Mouse (Mus musculus): ENCODE measurements at regions not wholly inside any gene's neighbourhood (a gene's known extent, or its start where the extent isn't known, plus 50 kb on each side); places are given as distances from the start of the nearest gene placed in this dataset.

DNA sequence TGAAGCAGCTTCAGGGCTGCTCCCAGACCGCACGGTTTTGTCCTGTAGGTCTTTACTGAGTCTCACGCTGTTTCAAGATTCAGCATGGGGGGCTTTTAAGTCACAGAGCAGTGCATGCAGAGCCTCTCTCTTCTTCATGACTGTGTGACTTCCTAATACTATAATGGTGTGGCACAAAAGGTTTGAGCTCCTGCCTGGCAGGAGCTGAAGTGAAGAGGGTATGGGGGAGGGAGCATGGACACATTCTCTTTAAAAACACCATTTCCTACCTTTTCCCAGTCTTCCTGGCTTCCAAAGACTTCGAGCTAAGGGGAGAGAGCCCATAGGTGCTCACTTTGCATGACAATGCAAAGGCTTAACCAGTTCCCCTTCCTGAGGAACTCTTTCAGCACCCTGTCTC lies 934.9 kb upstream of the Gm5150 start:
- no peak for DNase-seq (ENCODE audit: low read depth, low spot score)

GRCm38 (mm10) chr3:16939533-16939932 lies 933.3 kb upstream of the Gm5150 start:
- no peak for DNase-seq (ENCODE audit: low read depth, low spot score)

DNA sequence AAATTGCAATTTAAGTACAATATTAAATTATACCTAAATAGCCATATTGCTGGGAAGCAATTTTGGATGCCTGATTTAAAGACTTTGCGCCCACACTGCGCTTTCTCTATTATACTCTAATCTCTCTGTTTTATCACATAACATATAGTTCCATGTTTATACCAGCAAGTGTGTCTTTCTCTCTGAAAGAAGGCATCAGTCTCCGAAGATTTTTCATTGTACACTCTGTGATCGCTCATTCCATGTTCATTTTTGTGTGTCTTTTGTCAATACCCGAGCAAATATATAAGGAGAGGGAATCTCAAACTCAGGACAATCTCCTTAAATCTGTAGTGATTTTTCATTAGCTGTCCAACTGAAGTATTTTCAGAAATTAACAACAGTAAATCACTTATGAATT lies 932.9 kb upstream of the Gm5150 start:
- DNase-seq (ENCODE audit: low read depth, low spot score), result no peak

DNA sequence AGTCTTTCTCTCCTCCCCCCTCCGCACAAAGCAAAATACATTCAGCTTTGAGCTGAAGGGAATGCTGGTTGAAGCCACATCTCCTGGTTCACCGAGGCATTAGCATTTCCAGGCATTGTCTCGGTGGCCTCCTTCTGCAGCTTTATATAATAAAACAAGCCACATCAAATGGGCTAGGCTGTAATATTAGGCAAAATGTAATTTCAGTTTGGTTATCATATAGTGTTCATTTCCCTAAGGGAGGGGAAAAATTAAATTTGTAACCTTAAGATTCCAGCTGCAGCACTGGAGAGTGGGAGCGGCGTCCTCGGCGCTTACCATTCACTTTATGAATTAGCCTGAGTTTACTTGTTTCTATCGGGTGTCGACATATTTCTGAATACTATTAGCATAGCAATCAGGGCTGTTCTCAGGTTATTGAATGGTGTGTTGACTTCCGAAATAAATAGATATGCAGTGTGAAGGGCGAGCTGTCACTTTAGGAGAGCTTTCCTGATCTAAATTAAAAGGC lies 932.3 kb upstream of the Gm5150 start:
- no peak for DNase-seq (ENCODE audit: low read depth, low spot score)

DNA sequence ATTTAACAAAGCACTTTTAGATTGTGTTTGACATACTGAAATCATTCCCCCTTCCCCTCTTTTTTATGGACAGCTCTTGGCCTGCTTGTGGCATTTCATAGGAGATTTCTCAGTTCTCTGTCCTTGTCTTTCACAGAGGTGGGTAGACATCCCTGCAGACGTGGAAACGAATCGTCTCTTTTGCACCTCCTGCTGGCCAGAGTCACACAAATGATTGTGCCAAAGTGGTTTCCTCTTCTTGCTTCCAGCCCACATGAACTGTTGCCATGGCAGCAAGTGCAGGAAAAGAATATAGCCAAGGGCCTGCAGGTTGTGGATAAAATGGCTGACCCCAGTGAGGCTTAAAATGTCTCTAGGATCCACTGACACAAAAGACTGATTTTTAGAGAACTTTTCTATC lies 924.1 kb upstream of the Gm5150 start:
- peak; percentile 1 for DNase-seq (ENCODE audit: low read depth, low spot score)

- DNase-seq (ENCODE audit: low read depth, low spot score), result no peak
These were observed 923.6 kb upstream of the Gm5150 start for GRCm38 (mm10) chr3:16929846-16930245.

DNA sequence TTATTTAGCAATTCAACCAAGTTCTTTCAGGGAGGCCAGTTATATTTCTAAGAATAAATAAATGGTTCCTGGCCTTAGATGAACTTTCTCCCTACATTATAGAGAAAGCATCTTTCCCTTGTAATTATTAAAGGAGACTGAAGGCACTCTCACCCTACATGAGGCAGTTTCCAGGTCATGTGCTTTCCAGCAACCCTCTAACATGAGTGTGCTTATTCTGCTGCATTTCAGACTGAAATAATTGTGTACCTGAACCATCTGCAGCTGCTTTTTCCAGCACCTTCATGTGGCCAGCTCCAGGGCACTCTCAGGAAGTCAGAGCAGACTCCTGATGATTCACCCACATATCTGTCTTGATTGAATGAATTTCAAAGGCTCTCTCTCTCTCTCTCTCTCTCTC lies 917.8 kb upstream of the Gm5150 start:
- DNase-seq (ENCODE audit: low read depth, low spot score), result no peak

DNA sequence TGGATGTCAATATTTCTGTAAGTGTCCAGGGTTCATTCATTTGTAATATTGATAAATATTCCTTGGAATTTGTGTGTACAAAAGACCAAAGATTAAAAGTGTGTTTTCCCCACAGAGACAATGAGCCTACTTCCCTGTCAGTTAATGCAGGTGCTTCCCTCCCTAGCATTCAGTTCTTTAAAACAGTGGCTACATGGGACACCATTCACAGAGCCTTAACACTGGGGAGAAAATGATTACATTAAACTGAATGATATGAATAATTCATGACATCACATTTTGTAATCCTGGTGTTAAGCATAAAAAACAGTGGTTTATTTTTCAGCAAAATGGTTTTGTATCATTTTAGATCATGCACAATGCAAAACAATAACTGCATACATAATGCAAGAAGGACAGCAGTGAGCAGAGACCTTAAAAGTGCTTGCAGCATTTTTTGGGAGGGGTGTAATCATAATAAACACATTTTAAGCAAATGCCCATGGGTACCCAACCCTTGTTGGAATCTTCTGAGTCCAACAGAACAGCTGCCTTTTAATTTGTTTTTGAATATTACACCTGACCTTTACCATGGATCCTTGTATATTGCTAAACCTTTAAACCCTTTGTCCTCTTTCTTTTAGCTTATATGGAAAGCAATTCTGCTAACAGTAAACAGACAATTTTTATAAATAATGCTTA lies 917.1 kb upstream of the Gm5150 start:
- DNase-seq (ENCODE audit: low read depth, low spot score), result no peak

- DNase-seq (ENCODE audit: low read depth, low spot score), result no peak
These were observed 915.1 kb upstream of the Gm5150 start for GRCm38 (mm10) chr3:16921330-16921729.

DNA sequence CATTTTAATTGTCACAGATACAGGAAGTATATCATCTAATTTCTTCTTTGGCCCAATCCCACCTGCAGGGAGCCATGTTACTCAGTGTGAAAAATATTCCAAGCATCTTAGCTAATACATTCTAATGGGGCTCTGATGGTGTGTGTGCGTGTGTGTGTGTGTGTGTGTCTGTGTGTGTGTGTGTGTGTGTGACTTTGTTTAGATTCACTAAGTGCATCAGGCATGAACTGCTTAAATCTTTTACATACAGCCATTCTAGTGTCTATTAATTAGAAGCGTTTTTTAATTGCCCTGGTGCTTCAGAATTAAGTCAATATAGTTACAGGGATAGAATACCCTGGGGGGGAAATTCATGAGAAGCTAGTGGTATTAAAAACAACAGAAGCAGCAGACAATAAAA lies 912.1 kb upstream of the Gm5150 start:
- DNase-seq (ENCODE audit: low read depth, low spot score), result no peak

- DNase-seq (ENCODE audit: low read depth, low spot score), result no peak
These were observed 909.8 kb upstream of the Gm5150 start for GRCm38 (mm10) chr3:16916072-16916403.

GRCm38 (mm10) chr3:16915389-16916071 lies 909.3 kb upstream of the Gm5150 start:
- no peak for DNase-seq (ENCODE audit: low read depth, low spot score)

GRCm38 (mm10) chr3:16888132-16888531 lies 881.9 kb upstream of the Gm5150 start:
- no peak for DNase-seq (ENCODE audit: low read depth, low spot score)

DNA sequence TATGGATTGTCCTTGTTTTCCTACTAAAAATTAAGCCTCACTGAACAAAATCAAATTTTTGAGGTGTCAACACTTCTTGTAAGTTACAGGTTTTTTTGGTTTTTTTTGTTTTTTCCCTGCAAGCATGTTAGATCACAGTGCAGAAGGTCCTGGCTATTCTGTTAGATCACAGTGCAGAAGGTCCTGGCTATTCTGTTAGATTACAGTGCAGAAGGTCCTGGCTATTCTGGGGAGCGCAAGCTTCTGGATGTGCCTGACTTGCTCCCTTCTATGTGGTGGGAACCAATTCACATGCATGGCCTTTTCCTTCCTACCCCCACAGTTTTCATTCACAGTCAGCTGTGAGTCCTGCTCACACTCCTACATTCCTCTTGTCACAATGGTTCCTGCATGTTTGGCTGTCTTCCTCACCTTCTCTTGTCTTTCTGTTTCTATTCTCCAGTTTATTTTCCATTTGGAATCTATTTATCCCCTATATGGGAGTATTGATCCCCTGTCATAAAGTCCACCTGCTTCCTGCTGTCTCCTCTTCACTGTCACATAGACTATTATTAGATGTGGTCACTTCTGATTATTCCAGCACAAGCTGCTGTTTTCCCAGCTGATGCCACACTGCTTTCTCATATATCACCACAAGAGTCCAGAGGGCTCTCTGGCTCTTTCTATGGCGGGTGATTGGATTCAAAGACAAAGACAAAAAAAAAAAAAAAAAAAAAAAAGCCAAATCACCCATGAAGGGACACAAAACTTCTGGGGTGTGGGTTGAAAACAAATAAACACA lies 866.3 kb upstream of the Gm5150 start:
- no peak for DNase-seq (ENCODE audit: low read depth, low spot score)

DNA sequence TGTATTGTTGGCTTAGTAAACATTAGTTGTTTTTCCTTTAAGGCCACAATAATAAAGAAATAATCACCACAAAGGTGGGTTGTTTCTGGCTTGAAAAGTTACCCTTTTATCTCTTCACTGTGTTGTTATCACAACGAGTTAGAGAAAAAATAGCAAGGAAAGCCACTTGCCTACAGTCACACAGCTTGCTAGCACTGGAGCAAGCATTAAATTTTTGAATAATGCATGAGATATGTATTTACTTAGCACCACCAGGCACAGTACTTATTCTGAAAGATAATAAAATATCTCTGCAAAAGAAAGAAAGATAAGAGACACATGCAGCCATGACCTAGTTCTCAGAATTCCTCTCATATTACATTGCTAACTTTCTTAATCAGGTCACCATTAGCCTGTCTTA lies 853.8 kb upstream of the Gm5150 start:
- no peak for DNase-seq (ENCODE audit: low read depth, low spot score)

DNA sequence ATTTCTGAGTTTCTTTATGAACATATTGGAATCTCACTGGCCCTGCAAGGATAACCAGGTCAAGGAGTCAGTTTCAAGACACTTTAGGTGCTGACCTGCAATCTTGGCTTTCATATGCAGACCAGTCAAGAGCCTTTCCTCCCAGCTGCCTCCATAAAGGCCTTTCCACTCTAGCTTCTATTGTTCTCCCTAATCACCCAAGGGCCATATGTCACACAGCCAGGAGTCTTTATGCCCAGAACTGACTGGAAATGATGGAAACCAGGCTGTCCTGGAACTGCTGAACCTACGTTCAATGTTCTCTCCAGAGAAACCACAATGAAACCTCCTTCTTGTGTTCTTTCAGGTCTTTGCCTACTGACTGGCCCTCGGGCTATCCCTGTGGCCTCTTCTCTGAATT lies 852.7 kb upstream of the Gm5150 start:
- no peak for DNase-seq (ENCODE audit: low read depth, low spot score)

- DNase-seq (ENCODE audit: low read depth, low spot score), result no peak
These were observed 849.0 kb upstream of the Gm5150 start for GRCm38 (mm10) chr3:16855251-16855650.

DNA sequence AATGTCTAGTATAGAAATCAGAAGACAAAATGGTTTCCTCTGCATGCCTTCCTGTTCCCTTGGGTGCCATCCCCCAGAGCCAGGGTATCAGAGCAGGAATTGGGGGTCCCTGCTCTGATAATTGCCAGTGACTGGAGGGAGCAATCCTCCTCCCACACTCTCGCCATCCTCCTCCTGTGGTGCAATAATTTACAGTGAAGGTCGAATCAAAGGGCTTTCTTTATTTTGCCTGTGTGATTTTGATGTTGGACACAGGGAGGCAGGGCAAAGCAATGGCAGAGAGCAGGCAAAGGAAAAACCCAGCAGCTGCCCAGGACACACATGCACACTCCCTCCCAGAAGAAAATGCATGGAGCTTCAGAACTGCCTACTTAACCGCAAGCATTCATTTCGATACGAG lies 847.8 kb upstream of the Gm5150 start:
- no peak for DNase-seq (ENCODE audit: low read depth, low spot score)

GRCm38 (mm10) chr3:16846785-16847520 lies 840.7 kb upstream of the Gm5150 start:
- DNase-seq (ENCODE audit: low read depth, low spot score), result no peak

DNA sequence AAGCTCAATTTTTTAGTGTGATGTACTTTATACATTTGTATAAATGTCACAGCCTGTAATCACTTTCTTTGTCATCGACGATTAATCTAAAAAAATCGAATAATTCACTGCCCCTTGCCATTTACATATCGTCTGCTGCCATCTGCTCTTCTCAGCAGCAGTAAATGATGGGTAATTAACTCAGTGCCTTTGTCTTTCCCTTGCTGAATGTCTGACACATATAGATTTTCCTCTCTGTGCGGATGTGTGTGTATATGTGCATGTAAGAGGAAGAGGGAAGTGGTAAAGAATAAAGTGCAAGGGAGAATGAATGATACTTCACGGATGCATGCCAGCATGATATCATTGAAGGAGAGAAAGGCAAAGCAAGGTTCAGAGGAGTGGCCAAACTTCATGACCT lies 814.3 kb upstream of the Gm5150 start:
- no peak for DNase-seq (ENCODE audit: low read depth, low spot score)

DNA sequence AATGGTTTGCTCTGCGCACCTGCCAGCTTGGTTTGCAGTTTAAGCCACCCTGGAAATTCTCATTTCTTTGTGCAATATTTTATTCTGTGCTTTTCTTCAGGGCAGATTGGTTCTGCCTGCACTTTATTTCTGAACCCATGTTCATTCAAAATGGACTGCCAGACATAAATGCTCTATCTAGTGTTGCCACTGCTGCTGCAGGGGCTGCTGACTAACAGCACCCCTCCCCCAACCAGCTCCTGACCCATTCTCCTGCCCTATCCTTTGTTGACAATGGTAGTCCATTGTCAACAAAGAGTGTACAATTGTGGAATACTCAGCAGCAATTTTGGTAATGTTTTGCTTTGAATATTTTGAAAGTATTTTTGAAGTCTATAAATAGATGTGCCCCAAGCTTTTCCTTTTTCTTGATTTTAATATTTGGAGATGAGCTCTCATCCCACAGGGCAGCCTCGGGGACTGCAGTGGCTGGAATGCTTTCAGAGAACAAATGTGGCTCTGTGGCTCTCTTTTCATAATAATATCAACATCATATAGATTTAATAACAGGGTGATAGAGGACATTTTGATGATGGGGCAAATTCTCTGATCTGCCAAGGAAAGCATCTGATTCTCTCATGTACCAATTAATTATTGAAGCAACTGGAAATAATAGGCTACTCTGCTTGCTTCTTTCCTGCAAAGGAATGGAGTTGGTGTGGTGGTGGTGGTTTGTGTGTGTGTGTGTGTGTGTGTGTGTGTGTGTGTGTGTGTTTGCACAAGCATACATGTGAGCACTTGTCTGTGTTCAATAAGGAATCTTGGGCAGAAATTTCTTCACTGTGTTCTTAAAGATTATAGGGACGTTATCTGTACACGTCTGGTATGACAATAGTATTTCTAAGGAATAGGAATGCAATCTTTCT lies 813.2 kb upstream of the Gm5150 start:
- no peak for DNase-seq (ENCODE audit: low read depth, low spot score)

Data from forelimb bud, embryonic 11.5 days (tissue).